Mouse (Mus musculus): Measurements from ENCODE around the gene Hist1h2be.
A peak's percentile ranks its signal among the peaks of the same experiment; 100 is the strongest.

Hist1h2be gene

GRCm38 (mm10) chr13:23620733-23621531 is at the start of gene Hist1h2be:
Gene Hist1h2be (minus strand): TSS chr13:23621124.
- DNase-seq (ENCODE audit: low spot score in 2 of 2), result peak; percentile 76 to 83

- no peak for DNase-seq (ENCODE audit: low spot score in 2 of 2)
These were observed 41.6 kb upstream of the Hist1h2be start for GRCm38 (mm10) chr13:23662536-23662935.

- DNase-seq (ENCODE audit: low spot score in 2 of 2), result no peak
These were observed 38.9 kb upstream of the Hist1h2be start for GRCm38 (mm10) chr13:23659636-23660366.

- DNase-seq (ENCODE audit: low spot score in 2 of 2), result no peak
These were observed 9.7 kb upstream of the Hist1h2be start for GRCm38 (mm10) chr13:23630653-23631052.

- no peak for DNase-seq (ENCODE audit: low spot score in 2 of 2)
These were observed 2.0 kb upstream of the Hist1h2be start for GRCm38 (mm10) chr13:23622861-23623450.

- DNase-seq (ENCODE audit: low spot score in 2 of 2), result peak; percentile 84 to 88
These were observed 1.3 kb upstream of the Hist1h2be start, which contains the start of gene Hist1h1e for GRCm38 (mm10) chr13:23622175-23622671. Gene Hist1h1e (minus strand): TSS chr13:23622558.

- peak in 1 of 2 experiments; percentile 70 for DNase-seq (ENCODE audit: low spot score in 2 of 2)
These were observed 729 bp upstream of the Hist1h2be start for GRCm38 (mm10) chr13:23621532-23622174.

GRCm38 (mm10) chr13:23620056-23620732 is 730 bp downstream of the Hist1h2be start:
- DNase-seq (ENCODE audit: low spot score in 2 of 2), result peak in 1 of 2 experiments; percentile 6

GRCm38 (mm10) chr13:23611638-23612037 is 9.3 kb downstream of the Hist1h2be start:
- DNase-seq (ENCODE audit: low spot score in 2 of 2), result no peak

GRCm38 (mm10) chr13:23610393-23610792 is 10.5 kb downstream of the Hist1h2be start:
- no peak for DNase-seq (ENCODE audit: low spot score in 2 of 2)

- no peak for DNase-seq (ENCODE audit: low spot score in 2 of 2)
These were observed 11.1 kb downstream of the Hist1h2be start for GRCm38 (mm10) chr13:23609844-23610243.

- no peak for DNase-seq (ENCODE audit: low spot score in 2 of 2)
These were observed 11.7 kb downstream of the Hist1h2be start for GRCm38 (mm10) chr13:23609209-23609608.

GRCm38 (mm10) chr13:23605052-23605451 is 15.9 kb downstream of the Hist1h2be start:
- no peak for DNase-seq (ENCODE audit: low spot score in 2 of 2)

- no peak for DNase-seq (ENCODE audit: low spot score in 2 of 2)
These were observed 16.5 kb downstream of the Hist1h2be start for GRCm38 (mm10) chr13:23604452-23604851.

- no peak for DNase-seq (ENCODE audit: low spot score in 2 of 2)
These were observed 17.7 kb downstream of the Hist1h2be start for GRCm38 (mm10) chr13:23603182-23603699.

- peak in 1 of 2 experiments; percentile 72 for DNase-seq (ENCODE audit: low spot score in 2 of 2)
These were observed 23.0 kb downstream of the Hist1h2be start for GRCm38 (mm10) chr13:23597957-23598356.

- no peak for DNase-seq (ENCODE audit: low spot score in 2 of 2)
These were observed 25.1 kb downstream of the Hist1h2be start for GRCm38 (mm10) chr13:23595622-23596372.

- DNase-seq (ENCODE audit: low spot score in 2 of 2), result no peak
These were observed 25.7 kb downstream of the Hist1h2be start for GRCm38 (mm10) chr13:23595185-23595584.

- DNase-seq (ENCODE audit: low spot score in 2 of 2), result no peak
These were observed 27.7 kb downstream of the Hist1h2be start for GRCm38 (mm10) chr13:23593051-23593770.
